Mouse (Mus musculus): ENCODE data around the gene Olfr1386. TPM values are rescaled to one million over a fixed set of nuclear protein-coding genes. Genes with fewer than 3 reads are reported as not detected.
"Not testable (repeated sequence)": the region's sequence is repeated elsewhere in the genome, so short reads cannot be mapped to it uniquely, and the experiment has no call there.

Gene Olfr1386
- polyA plus RNA-seq (2015; fragmentation: Nextera tagmentation; extraction: Ambion mirVana): not detected in 2 replicates

GRCm38 (mm10) chr11:49464746-49465145 lies at the start of gene Olfr1386:
TSS of gene Olfr1386 (plus strand) at chr11:49465046.
- H3K4me1 ChIP-seq; H3K9ac ChIP-seq (replicated peaks); H3K27me3 ChIP-seq (replicated peaks); ATAC-seq (ENCODE audit: low FRiP score); H3K27ac ChIP-seq (replicated peaks); H3K4me2 ChIP-seq; H3K36me3 ChIP-seq; H3K9me3 ChIP-seq (replicated peaks); H3K4me3 ChIP-seq (replicated peaks): not testable (repeated sequence)
- WGBS: 81% methylated on average over 3 of the region's 3 CpGs

- ATAC-seq (ENCODE audit: low FRiP score): no peak
- Histone ChIP-seq H3K4me1 (no peaks in the 10 kb centered on the region), H3K36me3 (no peaks in the 10 kb centered on the region), H3K4me2 (no peak within 1 kb of the TSS), H3K27me3 (replicated peaks) (no peaks in the 10 kb centered on the region), H3K27ac (replicated peaks) (no peak within 1 kb of the TSS), H3K9ac (replicated peaks) (no peak within 1 kb of the TSS), H3K4me3 (replicated peaks) (no peak within 1 kb of the TSS), H3K9me3 (replicated peaks) (no peaks in the 10 kb centered on the region)
- WGBS: 93% methylated on average over 2 of the region's 2 CpGs
These were observed 42.1 kb upstream of the Olfr1386 start, which contains the start of gene Olfr1389 for GRCm38 (mm10) chr11:49422767-49423166. TSS of gene Olfr1389 (plus strand) at chr11:49423067.

- Histone ChIP-seq H3K9me3 (replicated peaks) (no peaks in the 10 kb centered on the region), H3K4me2 (no peak overlapping the region), H3K4me3 (replicated peaks) (no peak overlapping the region), H3K9ac (replicated peaks) (no peak overlapping the region), H3K36me3 (no peaks in the 10 kb centered on the region), H3K27ac (replicated peaks) (no peak overlapping the region), H3K4me1 (no peaks in the 10 kb centered on the region), H3K27me3 (replicated peaks) (no peaks in the 10 kb centered on the region)
- ATAC-seq (ENCODE audit: low FRiP score): no peak
- 96% methylated on average over 1 of the region's 1 CpGs for WGBS
These were observed 39.5 kb upstream of the Olfr1386 start for GRCm38 (mm10) chr11:49425257-49425927.

- no peak overlapping the region for H3K4me3 ChIP-seq (replicated peaks)
- H3K4me1 ChIP-seq: no peaks in the 10 kb centered on the region
- H3K9me3 ChIP-seq (replicated peaks): no peaks in the 10 kb centered on the region
- WGBS: 87% methylated on average over 2 of the region's 2 CpGs
- H3K27me3 ChIP-seq (replicated peaks): no peaks in the 10 kb centered on the region
- no peak overlapping the region for H3K9ac ChIP-seq (replicated peaks)
- no peaks in the 10 kb centered on the region for H3K36me3 ChIP-seq
- no peak overlapping the region for H3K4me2 ChIP-seq
- ATAC-seq (ENCODE audit: low FRiP score): no peak
- no peak overlapping the region for H3K27ac ChIP-seq (replicated peaks)
These were observed 35.2 kb upstream of the Olfr1386 start for GRCm38 (mm10) chr11:49429641-49430040.

- no peaks in the 10 kb centered on the region for H3K9me3 ChIP-seq (replicated peaks)
- no peak for ATAC-seq (ENCODE audit: low FRiP score)
- no peak within 1 kb of the TSS for H3K4me2 ChIP-seq
- no peaks in the 10 kb centered on the region for H3K27me3 ChIP-seq (replicated peaks)
- H3K4me1 ChIP-seq: no peaks in the 10 kb centered on the region
- no peak within 1 kb of the TSS for H3K9ac ChIP-seq (replicated peaks)
- WGBS: 69% methylated on average over 3 of the region's 3 CpGs
- no peaks in the 10 kb centered on the region for H3K36me3 ChIP-seq
- H3K4me3 ChIP-seq (replicated peaks): no peak within 1 kb of the TSS
- no peak within 1 kb of the TSS for H3K27ac ChIP-seq (replicated peaks)
These were observed 28.4 kb upstream of the Olfr1386 start, which contains the start of gene Olfr1388 for GRCm38 (mm10) chr11:49436411-49436810. TSS of gene Olfr1388 (plus strand) at chr11:49436624.

GRCm38 (mm10) chr11:49455043-49455442 lies 9.8 kb upstream of the Olfr1386 start, which contains the start of gene Olfr1387:
TSS of gene Olfr1387 (plus strand) at chr11:49455343.
- no peak for ATAC-seq (ENCODE audit: low FRiP score)
- no peak within 1 kb of the TSS for H3K9ac ChIP-seq (replicated peaks)
- no peak within 1 kb of the TSS for H3K27ac ChIP-seq (replicated peaks)
- H3K4me1 ChIP-seq: no peaks in the 10 kb centered on the region
- H3K4me2 ChIP-seq: no peak within 1 kb of the TSS
- no peaks in the 10 kb centered on the region for H3K36me3 ChIP-seq
- 94% methylated on average over 1 of the region's 1 CpGs for WGBS
- H3K9me3 ChIP-seq (replicated peaks): no peaks in the 10 kb centered on the region
- no peaks in the 10 kb centered on the region for H3K27me3 ChIP-seq (replicated peaks)
- H3K4me3 ChIP-seq (replicated peaks): no peak within 1 kb of the TSS

GRCm38 (mm10) chr11:49485973-49486372 lies 21.1 kb downstream of the Olfr1386 start:
- H3K27ac ChIP-seq (replicated peaks): no peak overlapping the region
- H3K9me3 ChIP-seq (replicated peaks): no peaks in the 10 kb centered on the region
- no peak overlapping the region for H3K4me3 ChIP-seq (replicated peaks)
- H3K36me3 ChIP-seq: no peaks in the 10 kb centered on the region
- H3K9ac ChIP-seq (replicated peaks): no peak overlapping the region
- no peaks in the 10 kb centered on the region for H3K27me3 ChIP-seq (replicated peaks)
- no peaks in the 10 kb centered on the region for H3K4me1 ChIP-seq
- 55% methylated on average over 4 of the region's 4 CpGs for WGBS
- H3K4me2 ChIP-seq: no peak overlapping the region
- ATAC-seq (ENCODE audit: low FRiP score): no peak

- WGBS: 86% methylated on average over 1 of the region's 1 CpGs
- not testable (repeated sequence) for H3K36me3 ChIP-seq; ATAC-seq (ENCODE audit: low FRiP score); H3K9me3 ChIP-seq (replicated peaks); H3K27ac ChIP-seq (replicated peaks); H3K27me3 ChIP-seq (replicated peaks); H3K4me1 ChIP-seq; H3K4me3 ChIP-seq (replicated peaks); H3K4me2 ChIP-seq; H3K9ac ChIP-seq (replicated peaks)
These were observed 23.9 kb downstream of the Olfr1386 start, which contains the start of gene Olfr1385 for GRCm38 (mm10) chr11:49488770-49489169. TSS of gene Olfr1385 (plus strand) at chr11:49489070.

GRCm38 (mm10) chr11:49518086-49518485 lies 53.2 kb downstream of the Olfr1386 start:
- Histone ChIP-seq H3K4me3 (replicated peaks) (no peak overlapping the region), H3K27me3 (replicated peaks) (no peaks in the 10 kb centered on the region), H3K4me1 (no peaks in the 10 kb centered on the region), H3K9me3 (replicated peaks) (no peaks in the 10 kb centered on the region), H3K9ac (replicated peaks) (no peak overlapping the region), H3K4me2 (no peak overlapping the region), H3K36me3 (no peaks in the 10 kb centered on the region), H3K27ac (replicated peaks) (no peak overlapping the region)
- 74% methylated on average over 5 of the region's 5 CpGs for WGBS
- no peak for ATAC-seq (ENCODE audit: low FRiP score)

- H3K9me3 ChIP-seq (replicated peaks): no peaks in the 10 kb centered on the region
- H3K4me2 ChIP-seq: no peak within 1 kb of the TSS
- no peaks in the 10 kb centered on the region for H3K4me1 ChIP-seq
- no peak within 1 kb of the TSS for H3K9ac ChIP-seq (replicated peaks)
- H3K36me3 ChIP-seq: no peaks in the 10 kb centered on the region
- no peak for ATAC-seq (ENCODE audit: low FRiP score)
- H3K4me3 ChIP-seq (replicated peaks): no peak within 1 kb of the TSS
- no peak within 1 kb of the TSS for H3K27ac ChIP-seq (replicated peaks)
- no peaks in the 10 kb centered on the region for H3K27me3 ChIP-seq (replicated peaks)
These were observed 54.5 kb downstream of the Olfr1386 start, which contains the start of gene Olfr1383 for GRCm38 (mm10) chr11:49519348-49519747. TSS of gene Olfr1383 (plus strand) at chr11:49519648.
